Mouse (Mus musculus) hindlimb bud, embryonic 11.5 days (tissue): ENCODE measurements at regions not wholly inside any gene's neighbourhood (a gene's known extent, or its start where the extent isn't known, plus 50 kb on each side); places are given as distances from the start of the nearest gene placed in this dataset.

ENCODE experiments used
- DNase-seq: peaks from one replicate; pipeline ENCODE4 v3.0.0-alpha.2; 2012; ENCODE audit warnings: low read depth, low spot score; ENCODE audit errors: extremely low spot score

DNA sequence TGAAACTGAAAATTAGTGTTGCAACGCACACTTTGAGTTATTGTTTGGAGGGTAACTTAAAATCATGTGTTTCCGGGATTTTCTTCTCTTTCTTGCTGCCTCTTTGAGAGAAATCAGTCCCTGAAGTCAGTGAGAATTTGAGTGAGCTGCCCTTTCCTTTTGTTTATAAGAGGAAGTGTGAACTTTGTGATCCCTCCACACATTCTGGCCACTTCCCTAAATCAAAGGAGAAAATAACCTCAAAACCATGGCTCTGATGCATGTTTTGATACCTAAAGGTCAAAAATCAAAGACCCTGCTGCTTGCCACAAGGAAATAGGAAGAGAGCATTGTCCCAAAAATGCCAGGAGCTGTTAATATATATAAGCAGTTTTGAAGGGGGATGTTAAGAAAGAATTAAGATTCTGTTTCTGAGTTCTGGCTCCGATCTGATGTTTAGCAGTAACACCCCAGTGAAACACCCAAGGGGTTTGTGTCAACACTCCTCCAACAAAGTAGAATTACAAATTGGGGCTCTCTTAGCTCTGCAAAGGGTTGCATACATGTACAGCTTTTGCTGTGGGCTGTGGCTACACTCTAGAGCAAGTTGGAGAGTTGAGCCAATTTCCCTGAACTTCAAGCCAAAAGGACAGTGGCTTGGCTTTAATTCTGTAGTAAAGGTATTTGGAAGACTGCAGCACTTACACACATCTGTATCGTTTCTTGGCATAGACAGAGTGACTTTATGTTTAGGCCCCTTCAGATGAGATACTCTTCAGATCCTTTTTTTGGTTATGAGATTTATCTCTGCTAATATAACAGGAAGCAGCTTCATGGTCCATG is 97.5 kb upstream of the Marcks start:
- DNase-seq: no peak

DNA sequence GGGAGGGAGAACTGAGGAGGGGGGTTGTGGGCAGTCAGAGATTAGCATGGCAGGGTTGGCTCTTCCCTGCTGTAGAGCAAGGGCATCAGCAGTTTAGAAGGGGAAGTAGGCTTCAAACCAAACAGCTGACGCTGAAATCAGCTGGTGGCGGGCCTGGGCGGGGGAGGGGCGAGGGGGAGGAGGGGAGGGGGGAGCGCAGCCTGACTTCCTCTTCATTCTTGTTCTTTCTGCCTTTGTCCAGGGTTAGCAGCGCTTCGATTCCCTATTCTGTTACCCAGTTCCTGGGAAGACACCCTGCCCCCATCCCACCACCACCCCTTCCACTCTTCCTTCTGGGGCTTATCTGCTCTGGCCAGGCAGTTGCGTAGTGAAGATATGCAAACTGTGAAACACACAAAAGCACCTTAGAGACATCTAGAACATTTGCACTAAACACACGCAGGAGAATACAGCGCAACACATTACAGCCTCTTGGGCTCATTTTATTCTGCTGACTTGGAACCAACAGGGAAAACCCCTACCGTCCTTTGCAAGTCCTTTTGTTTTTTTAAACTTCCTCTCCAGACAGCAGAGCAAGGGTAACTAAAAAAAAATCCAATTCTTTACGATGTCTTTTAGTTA is 93.3 kb upstream of the Marcks start:
- no peak for DNase-seq

DNA sequence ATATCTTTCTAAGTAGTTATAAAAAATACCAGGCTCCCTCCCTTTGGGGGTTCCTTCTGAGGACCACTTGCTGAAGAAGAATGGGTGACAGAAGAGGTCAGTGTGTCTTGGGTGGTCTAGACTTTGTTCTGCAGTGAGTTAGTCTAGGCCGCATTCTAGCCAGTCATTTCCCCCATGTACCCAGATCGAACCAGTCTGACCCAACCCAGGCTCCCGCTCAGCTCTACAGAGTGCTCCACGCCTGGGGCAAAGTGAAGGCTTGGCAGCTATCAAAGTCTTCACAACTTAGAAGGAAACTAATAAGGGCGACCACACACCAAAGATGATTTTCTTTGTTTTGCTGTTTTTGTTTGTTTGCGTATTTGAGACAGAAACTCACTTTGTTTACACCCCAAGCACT is 92.4 kb upstream of the Marcks start:
- no peak for DNase-seq

DNA sequence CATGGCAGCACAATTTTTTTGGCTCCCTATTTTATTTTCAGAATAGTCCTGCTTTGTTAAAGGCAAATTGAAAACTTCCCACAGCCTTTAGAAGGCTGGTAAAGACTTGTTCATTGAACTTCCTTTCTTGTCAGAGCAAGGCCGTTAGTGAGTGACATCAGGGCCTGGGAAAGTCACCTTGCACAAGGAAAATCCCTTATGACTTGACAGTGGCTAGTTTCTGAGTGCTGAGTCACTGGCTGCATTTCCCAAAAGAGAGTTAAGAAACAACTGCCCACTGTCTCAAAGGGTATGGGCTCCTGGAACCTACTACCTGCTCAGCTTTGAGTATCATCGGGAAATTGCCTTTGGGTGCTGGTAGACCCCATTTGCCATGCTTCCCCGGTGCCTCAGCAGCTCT is 89.2 kb upstream of the Marcks start:
- DNase-seq: no peak

DNA sequence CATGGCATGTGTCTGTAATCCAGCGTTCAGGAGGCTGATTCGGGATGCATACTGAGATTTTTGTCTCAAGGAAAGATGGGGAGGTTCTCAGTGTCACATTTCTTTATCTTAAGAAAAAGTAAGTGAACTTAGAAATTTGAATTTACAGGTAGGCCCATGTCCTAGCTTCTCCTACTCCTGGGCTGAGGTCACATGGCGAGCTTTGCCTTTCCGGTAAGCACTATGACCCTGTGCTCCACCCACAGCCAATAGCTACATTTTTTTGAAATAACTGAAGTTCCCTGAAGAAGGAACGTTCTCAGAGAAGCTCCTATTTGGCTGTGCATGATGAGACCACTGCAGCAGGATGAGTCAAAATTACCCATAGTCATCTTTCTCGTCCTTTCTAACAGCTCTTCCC is 83.0 kb upstream of the Marcks start:
- no peak for DNase-seq

DNA sequence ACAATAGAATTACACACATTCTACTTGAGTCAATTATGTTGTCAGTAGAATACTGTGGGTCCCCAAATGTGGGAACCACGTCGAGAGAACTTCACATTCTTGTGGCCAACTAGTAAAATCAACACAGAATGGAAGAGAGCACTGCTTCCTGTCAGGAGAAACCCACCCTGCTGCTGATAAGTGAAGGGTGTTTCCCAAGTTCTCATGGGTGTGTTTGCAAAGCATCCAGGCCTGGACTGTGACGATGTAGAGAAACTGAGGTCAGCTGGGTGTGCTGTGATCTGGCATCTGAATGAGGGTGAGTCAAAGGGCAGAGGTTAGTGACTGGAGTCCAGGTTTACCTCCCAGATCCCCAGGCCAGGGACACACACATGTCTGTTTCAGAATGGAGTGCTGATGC is 81.7 kb upstream of the Marcks start:
- no peak for DNase-seq

DNA sequence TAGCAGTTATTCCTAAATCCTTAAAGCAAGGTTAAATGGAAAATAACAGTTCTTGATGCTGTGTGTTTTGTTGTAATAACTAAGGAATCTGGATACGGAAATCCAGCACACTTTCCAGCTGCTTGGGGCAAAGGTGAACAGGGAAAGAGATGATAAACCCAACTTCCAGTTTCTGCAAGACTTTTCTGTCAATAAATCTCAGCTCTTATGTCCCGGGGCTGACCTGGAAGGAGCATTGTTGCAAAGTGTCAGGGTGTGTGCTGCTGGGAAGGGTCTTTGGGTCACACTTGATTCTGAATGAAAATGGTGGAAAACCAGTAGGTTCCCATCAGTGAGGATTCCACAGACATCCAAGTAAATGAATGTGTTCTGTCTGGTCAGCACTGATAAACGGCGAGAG is 81.2 kb upstream of the Marcks start:
- DNase-seq: no peak

DNA sequence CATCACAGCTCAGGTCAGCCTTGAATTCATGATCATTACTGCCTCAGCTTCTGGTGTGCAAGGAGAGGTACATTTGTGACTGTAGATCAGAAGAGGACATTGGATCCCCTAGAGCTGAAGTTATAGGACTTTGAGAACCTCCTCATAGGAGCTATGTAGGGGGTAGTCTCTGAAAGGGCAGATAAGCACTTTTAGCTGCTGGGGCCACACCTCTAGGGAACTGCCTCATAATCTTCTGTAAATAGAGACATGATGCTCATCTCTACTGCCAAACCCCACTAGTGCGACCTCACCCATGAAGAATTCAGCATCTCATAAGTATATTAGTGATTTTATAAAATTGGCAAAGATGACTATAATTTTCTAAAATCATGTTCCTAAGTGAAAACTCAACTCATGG is 80.7 kb upstream of the Marcks start:
- no peak for DNase-seq

DNA sequence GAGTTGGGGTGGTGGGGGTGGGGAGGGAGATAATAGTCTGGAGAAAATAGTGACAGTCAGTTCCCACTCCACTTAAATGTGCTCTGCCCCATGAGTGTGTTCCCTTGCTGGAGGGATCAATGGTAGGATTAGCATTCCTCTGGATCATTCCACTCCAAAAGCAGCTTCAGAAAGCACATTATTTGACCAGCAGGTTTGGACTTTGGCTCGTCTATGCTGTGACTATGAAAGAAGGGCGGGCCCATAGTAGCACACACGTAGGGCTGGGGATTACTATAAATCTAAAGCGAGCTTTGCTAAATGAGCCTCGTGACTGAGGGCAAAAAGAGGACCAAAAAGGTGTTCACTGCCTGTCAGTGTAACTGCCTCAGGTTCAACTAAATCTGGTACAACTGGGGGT is 75.9 kb upstream of the Marcks start:
- no peak for DNase-seq

DNA sequence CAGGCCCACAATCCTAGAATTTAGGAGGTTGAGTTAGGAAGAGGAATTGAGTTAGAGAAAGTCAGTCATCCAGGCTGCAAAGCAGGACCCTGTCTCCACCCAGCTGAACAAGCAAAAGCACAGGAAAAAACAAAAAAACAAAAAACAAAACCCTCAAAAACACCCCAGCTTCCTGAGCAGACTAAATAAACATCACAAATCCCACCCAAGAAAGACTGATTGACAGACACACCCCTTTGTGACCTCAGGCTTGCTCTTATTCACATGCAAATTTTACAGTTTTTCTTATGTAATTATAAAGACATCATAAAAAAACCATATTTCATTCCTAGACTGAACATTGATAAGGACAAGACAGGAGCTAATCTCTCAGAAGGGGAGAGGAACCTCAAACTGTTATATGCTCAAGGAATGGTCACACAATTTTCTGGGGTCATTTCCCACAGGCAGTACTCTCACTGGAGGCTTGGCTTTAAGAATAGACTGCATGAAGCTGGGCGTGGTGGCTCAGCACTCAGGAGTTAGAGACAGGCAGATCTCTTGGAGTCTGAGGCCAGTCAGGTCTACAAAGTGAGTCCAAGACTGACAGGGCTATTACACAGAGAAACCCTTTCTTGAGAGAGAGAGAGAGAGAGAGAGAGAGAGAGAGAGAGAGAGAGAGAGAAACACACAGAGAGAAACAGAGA is 73.8 kb upstream of the Marcks start:
- no peak for DNase-seq

DNA sequence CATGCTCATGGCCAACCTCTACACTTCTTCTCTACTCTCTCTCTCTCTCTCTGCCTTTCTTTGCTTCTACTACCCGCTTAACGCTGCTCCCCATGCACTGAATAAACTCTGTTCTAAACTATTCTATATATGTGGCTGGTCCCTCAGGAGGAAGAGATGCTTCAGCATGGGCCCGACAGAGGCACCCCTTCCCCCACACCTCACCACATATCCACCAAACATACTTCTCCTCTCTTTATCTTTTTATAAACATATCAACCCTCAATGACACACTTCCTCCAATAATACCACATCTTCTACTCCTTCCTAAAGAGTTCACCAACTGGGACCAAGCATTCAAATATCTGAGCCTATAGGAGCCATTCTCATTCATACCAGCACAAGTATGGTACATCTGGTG is 72.6 kb upstream of the Marcks start:
- DNase-seq: no peak

DNA sequence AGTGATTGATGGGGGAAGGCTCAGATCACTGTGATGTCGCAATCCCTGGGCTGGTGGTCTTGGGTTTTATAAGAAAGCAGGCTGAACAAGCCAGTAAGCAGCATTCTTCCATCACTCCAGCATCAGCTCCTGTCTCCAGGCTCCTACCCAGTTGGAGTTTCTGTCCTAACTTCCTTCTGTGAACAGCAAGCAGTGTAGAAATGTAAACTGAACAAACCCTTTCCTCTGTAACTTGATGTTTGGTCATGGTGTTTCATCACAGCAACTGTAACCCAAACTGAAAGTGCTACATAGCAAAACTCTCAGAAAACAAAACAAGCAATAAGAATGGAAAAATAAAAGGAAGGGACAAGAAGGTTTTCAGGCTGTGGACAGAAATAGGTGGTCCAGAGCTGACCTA is 71.5 kb upstream of the Marcks start:
- DNase-seq: no peak

DNA sequence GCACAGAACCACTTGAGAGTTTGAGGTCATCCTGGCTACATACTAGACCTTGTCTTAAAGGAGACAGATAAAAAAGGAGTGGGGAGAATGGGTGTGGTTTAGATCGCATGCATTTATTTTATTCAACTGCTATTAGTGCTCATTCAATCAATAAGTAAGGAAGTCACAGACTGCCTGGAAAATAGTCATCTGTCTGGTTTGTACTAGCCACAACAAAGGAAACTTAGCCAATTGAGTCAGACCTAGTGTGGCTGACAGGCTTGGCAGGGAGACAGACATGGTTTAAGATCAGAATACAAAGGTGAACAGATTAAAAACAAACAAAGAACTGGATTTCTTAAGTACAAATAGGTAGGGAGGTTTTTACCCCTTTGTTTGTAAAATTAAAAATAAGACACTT is 68.3 kb upstream of the Marcks start:
- DNase-seq: no peak

DNA sequence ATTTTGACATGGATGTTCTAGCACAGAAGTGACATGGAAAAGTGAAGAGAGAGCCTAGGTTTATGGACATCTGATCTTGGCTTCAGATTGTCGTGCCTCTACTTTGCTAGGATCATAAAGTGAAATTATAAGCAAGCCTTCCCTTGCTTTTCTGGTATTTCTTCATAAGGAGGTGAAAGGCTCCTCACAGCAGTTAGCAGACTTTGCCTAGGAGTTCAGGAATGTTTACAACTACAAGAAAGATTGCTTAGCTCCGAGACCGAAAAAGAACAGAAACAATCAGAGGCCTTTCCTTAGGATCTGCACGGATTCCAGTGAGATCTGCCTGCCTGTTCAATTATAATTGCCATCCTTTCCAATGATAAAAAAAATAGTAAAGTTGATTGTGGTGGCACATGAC is 67.8 kb upstream of the Marcks start:
- DNase-seq: no peak

DNA sequence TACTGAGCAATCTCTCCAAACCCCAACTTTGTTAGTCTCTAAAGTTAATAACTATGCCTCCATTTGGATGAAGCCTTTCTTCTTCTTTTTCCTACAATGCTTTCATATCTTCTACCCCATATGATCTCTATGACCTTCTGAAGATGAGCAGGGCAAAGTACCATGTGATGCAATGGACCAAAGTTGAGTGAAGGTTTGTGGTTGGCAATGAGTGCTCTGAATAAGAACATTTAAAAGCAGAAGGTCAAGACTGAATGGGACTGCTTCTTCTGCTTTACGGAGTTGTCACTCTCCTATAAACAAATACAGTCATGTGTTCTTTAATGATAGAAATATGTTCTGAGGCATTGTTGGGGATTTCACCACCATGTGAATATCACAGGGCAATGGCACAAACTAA is 65.0 kb upstream of the Marcks start:
- DNase-seq: no peak

DNA sequence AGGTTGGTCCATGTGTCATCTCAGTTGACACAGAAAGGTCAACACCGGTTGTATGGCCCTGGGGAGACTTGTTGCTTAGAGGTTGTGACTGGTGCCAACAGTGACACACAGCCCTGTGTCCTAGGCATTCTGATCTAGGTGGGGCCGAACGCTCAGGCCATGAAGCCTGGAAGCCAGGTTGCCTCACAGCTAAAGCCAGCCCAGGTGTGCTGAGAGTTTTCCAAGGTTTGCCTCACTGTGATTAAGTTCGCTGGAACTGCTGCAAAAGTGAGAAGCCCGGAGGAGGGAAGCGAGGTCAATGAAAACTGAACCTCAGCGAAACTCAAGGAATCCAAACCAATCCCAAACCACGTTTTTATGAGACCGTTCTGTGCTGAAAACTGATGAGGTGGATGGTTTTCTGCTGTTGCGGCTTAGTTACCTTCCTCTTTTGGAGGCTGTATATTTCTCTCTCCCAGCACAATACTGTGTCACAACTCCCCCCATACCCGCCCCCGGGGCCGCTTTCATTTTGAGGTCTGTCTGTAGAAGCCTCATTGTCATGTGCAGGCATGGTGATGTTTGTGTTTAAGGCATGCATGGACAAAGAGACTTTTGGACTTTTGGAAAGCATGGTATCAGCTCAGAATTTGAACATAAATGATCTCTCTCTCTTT is 56.2 kb upstream of the Marcks start:
- DNase-seq: no peak

DNA sequence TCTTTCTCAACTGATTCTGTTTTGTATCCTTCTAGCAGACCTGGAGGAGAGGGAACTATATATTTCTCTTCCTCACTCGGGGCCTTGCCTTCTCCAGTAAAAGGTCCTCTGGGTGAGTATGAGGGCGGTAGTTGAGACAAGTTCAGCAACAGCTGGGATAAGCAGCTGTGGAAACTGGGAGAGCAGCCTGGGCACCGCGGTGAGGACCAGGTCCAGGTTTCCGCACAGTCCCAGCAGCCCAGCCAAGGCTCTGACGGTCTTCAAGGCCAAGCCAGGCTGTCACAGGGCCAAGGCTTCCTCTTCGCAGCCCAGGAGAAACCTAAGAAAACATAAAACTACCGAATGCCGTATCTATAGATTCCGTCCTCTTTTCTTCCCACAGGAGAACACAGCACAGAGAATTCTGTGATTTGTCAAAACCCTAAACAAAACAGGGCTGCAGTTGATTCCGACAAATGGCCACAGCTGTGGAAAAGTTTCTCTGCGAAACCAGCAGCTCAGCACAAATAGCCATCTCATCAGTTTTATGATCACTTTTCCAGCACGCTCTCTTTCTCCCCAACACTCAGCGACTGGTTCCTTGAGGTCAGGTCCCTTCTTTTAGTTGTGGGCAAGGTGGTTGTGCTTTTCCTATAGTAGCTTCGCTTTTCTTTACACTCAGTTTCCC is 55.5 kb upstream of the Marcks start:
- no peak for DNase-seq

DNA sequence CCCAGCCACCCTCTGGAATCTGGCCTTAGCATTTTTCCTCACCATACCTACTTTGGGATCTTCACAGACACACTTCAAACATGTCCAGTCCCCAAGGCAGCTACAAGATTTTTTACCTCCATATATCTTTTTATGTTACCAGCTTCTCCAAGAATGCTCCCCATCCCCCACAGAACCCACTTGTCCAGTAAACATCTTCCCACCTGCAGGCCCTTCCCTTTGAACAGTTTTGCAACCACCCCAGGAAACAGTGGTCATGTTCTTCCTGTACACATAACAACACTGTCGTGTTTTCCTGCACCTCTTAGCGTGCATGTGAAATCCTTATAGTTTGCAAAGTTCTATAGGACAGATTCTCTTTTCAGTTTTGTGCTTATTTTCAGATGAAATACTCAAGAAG is 53.9 kb upstream of the Marcks start:
- no peak for DNase-seq

DNA sequence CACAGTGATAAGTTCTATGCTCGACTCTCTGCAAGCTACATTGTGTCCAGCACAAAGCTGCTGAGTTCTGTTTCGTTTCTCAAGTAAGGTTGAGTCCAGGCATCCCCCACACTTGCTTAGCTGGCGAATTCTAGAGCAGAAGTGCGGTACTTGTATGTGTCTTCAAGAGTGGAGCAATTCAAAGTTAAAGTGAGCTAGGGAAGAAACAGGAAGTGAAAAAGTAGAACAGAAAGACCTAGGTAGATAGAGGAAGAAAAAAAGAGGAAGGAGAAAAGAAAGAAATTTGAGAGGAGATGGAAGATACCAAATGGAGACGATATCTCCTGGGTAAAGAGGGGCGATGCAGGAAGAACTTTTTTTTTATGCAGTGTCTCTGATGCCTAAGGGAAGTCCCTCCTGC is 51.4 kb upstream of the Marcks start:
- DNase-seq: no peak
